Mouse (Mus musculus): ENCODE measurements around the gene Olfr1484. TPM values are rescaled to one million over a fixed set of nuclear protein-coding genes. Genes with fewer than 3 reads are reported as not detected.
"Not testable (repeated sequence)": the region's sequence is repeated elsewhere in the genome, so short reads cannot be mapped to it uniquely, and the experiment has no call there.

Olfr1484 gene
- total RNA-seq (2014; rRNA removed): not detected in 2 replicates
- not detected in 2 replicates for polyA plus RNA-seq (2015; fragmentation: Nextera tagmentation; extraction: Ambion mirVana)

GRCm38 (mm10) chr19:13583211-13583610 lies at the start of gene Olfr1484:
Gene Olfr1484, plus strand, starts transcription at chr19:13583511.
- no peak for TF ChIP-seq CTCF (IDR thresholded peaks at IDR 0.05; ENCODE audit: low read depth)
- 94% methylated on average over 1 of the region's 1 CpGs for WGBS
- Histone ChIP-seq H3K9ac (no peak within 1 kb of the TSS), H3K36me3 (ENCODE audit: insufficient read depth) (no peaks in the 10 kb centered on the region), H3K4me2 (ENCODE audit: low read depth) (no peak within 1 kb of the TSS), H3K9me3 (ENCODE audit: low read length) (no peaks in the 10 kb centered on the region), H3K4me3 (ENCODE audit: low read depth, low read length) (no peak within 1 kb of the TSS), H3K27me3 (ENCODE audit: insufficient read depth, low read length) (no peaks in the 10 kb centered on the region), H3K4me1 (ENCODE audit: insufficient read depth) (no peaks in the 10 kb centered on the region), H3K27ac (ENCODE audit: low read depth, low read length) (no peak within 1 kb of the TSS)
- no peak for ATAC-seq
- DNase-seq: no peak

- not testable (repeated sequence) for H3K9ac ChIP-seq
- 0 out of 2 replicates have a peak, but pooled peaks cover 11% of the 10 kb centered on the region for H3K9me3 ChIP-seq (ENCODE audit: low read length)
- 89% methylated on average over 2 of the region's 2 CpGs for WGBS
These were observed 33.8 kb downstream of the Olfr1484 start, which contains the start of gene Olfr1487 for GRCm38 (mm10) chr19:13617075-13617474. Gene Olfr1487, plus strand, starts transcription at chr19:13617375.

GRCm38 (mm10) chr19:13631321-13631720 lies 48.0 kb downstream of the Olfr1484 start, which contains the start of gene Olfr1489:
Gene Olfr1489, plus strand, starts transcription at chr19:13631621.
- 94% methylated on average over 1 of the region's 1 CpGs for WGBS
- no peak within 1 kb of the TSS for H3K27ac ChIP-seq (ENCODE audit: low read depth, low read length)

More at GRCm38 (mm10) chr19:13617075-13617474, 33.8 kb downstream of the Olfr1484 start, which contains the start of gene Olfr1487:
- ATAC-seq; H3K4me3 ChIP-seq (ENCODE audit: low read depth, low read length); DNase-seq; H3K36me3 ChIP-seq (ENCODE audit: insufficient read depth); H3K27me3 ChIP-seq (ENCODE audit: insufficient read depth, low read length); H3K4me1 ChIP-seq (ENCODE audit: insufficient read depth); H3K27ac ChIP-seq (ENCODE audit: low read depth, low read length); H3K4me2 ChIP-seq (ENCODE audit: low read depth): not testable (repeated sequence)

More at GRCm38 (mm10) chr19:13631321-13631720, 48.0 kb downstream of the Olfr1484 start, which contains the start of gene Olfr1489:
- H3K9me3 ChIP-seq (ENCODE audit: low read length): no peaks in the 10 kb centered on the region
- H3K4me3 ChIP-seq (ENCODE audit: low read depth, low read length): no peak within 1 kb of the TSS
- no peaks in the 10 kb centered on the region for H3K36me3 ChIP-seq (ENCODE audit: insufficient read depth)
- ATAC-seq (no peak), DNase-seq (no peak)
- no peaks in the 10 kb centered on the region for H3K27me3 ChIP-seq (ENCODE audit: insufficient read depth, low read length)
- TF ChIP-seq CTCF (IDR thresholded peaks at IDR 0.05; ENCODE audit: low read depth): no peak
- no peak within 1 kb of the TSS for H3K4me2 ChIP-seq (ENCODE audit: low read depth)
- H3K4me1 ChIP-seq (ENCODE audit: insufficient read depth): no peaks in the 10 kb centered on the region
- no peak within 1 kb of the TSS for H3K9ac ChIP-seq

Small RNAs within 50 kb of the gene (microRNA-seq; reads per million reads assigned to microRNA genes)
- gene Gm22323 (0 reads per million in 2 experiments), gene Gm23931 (0 reads per million in 2 experiments)

Other genes starting within 250 kb of the Olfr1484 start
- gene Olfr1466, start 244.6 kb upstream of the Olfr1484 start, total RNA-seq (2014; rRNA removed): not detected in 2 replicates
- gene Olfr1466, start 244.6 kb upstream of the Olfr1484 start, polyA plus RNA-seq (2015; fragmentation: Nextera tagmentation; extraction: Ambion mirVana): not detected in 2 replicates
- not detected in 2 replicates for gene Olfr1467, start 221.3 kb upstream of the Olfr1484 start, total RNA-seq (2014; rRNA removed)
- gene Olfr1467, start 221.3 kb upstream of the Olfr1484 start, polyA plus RNA-seq (2015; fragmentation: Nextera tagmentation; extraction: Ambion mirVana): not detected in 2 replicates
- gene Olfr1469, start 175.7 kb upstream of the Olfr1484 start, total RNA-seq (2014; rRNA removed): not detected in 2 replicates
- gene Olfr1469, start 175.7 kb upstream of the Olfr1484 start, polyA plus RNA-seq (2015; fragmentation: Nextera tagmentation; extraction: Ambion mirVana): not detected in 2 replicates
- not detected in 2 replicates for gene Olfr1471, start 140.1 kb upstream of the Olfr1484 start, total RNA-seq (2014; rRNA removed)
- gene Olfr1471, start 140.1 kb upstream of the Olfr1484 start, polyA plus RNA-seq (2015; fragmentation: Nextera tagmentation; extraction: Ambion mirVana): not detected in 2 replicates
- not detected in 2 replicates for gene Olfr1472, start 127.4 kb upstream of the Olfr1484 start, total RNA-seq (2014; rRNA removed)
- not detected in 2 replicates for gene Olfr1472, start 127.4 kb upstream of the Olfr1484 start, polyA plus RNA-seq (2015; fragmentation: Nextera tagmentation; extraction: Ambion mirVana)
- not detected in 2 replicates for gene Olfr1474, start 113.9 kb upstream of the Olfr1484 start, total RNA-seq (2014; rRNA removed)
- not detected in 2 replicates for gene Olfr1474, start 113.9 kb upstream of the Olfr1484 start, polyA plus RNA-seq (2015; fragmentation: Nextera tagmentation; extraction: Ambion mirVana)
- gene Olfr1475, start 103.3 kb upstream of the Olfr1484 start, total RNA-seq (2014; rRNA removed): not detected in 2 replicates
- not detected in 2 replicates for gene Olfr1475, start 103.3 kb upstream of the Olfr1484 start, polyA plus RNA-seq (2015; fragmentation: Nextera tagmentation; extraction: Ambion mirVana)
- not detected in 2 replicates for gene Olfr1477, start 83.0 kb upstream of the Olfr1484 start, total RNA-seq (2014; rRNA removed)
- not detected in 2 replicates for gene Olfr1477, start 83.0 kb upstream of the Olfr1484 start, polyA plus RNA-seq (2015; fragmentation: Nextera tagmentation; extraction: Ambion mirVana)
- not detected in 2 replicates for gene Olfr1480, start 55.6 kb upstream of the Olfr1484 start, total RNA-seq (2014; rRNA removed)
- gene Olfr1480, start 55.6 kb upstream of the Olfr1484 start, polyA plus RNA-seq (2015; fragmentation: Nextera tagmentation; extraction: Ambion mirVana): not detected in 2 replicates
- not detected in 2 replicates for gene Olfr1487, start 33.9 kb downstream of the Olfr1484 start, total RNA-seq (2014; rRNA removed)
- gene Olfr1487, start 33.9 kb downstream of the Olfr1484 start, polyA plus RNA-seq (2015; fragmentation: Nextera tagmentation; extraction: Ambion mirVana): not detected in 2 replicates
- not detected in 2 replicates for gene Olfr1489, start 48.1 kb downstream of the Olfr1484 start, total RNA-seq (2014; rRNA removed)
- gene Olfr1489, start 48.1 kb downstream of the Olfr1484 start, polyA plus RNA-seq (2015; fragmentation: Nextera tagmentation; extraction: Ambion mirVana): not detected in 2 replicates
- gene Olfr1490, start 67.6 kb downstream of the Olfr1484 start, total RNA-seq (2014; rRNA removed): not detected in 2 replicates
- not detected in 2 replicates for gene Olfr1490, start 67.6 kb downstream of the Olfr1484 start, polyA plus RNA-seq (2015; fragmentation: Nextera tagmentation; extraction: Ambion mirVana)
- gene Olfr1491, start 113.8 kb downstream of the Olfr1484 start, total RNA-seq (2014; rRNA removed): not detected in 2 replicates
- not detected in 2 replicates for gene Olfr1491, start 113.8 kb downstream of the Olfr1484 start, polyA plus RNA-seq (2015; fragmentation: Nextera tagmentation; extraction: Ambion mirVana)
- not detected in 2 replicates for gene Olfr1493-ps1, start 139.8 kb downstream of the Olfr1484 start, total RNA-seq (2014; rRNA removed)
- gene Olfr1493-ps1, start 139.8 kb downstream of the Olfr1484 start, polyA plus RNA-seq (2015; fragmentation: Nextera tagmentation; extraction: Ambion mirVana): not detected in 2 replicates
- not detected in 2 replicates for gene Olfr1494, start 156.2 kb downstream of the Olfr1484 start, total RNA-seq (2014; rRNA removed)
- not detected in 2 replicates for gene Olfr1494, start 156.2 kb downstream of the Olfr1484 start, polyA plus RNA-seq (2015; fragmentation: Nextera tagmentation; extraction: Ambion mirVana)
- not detected in 2 replicates for gene Olfr1495, start 181.1 kb downstream of the Olfr1484 start, total RNA-seq (2014; rRNA removed)
- gene Olfr1495, start 181.1 kb downstream of the Olfr1484 start, polyA plus RNA-seq (2015; fragmentation: Nextera tagmentation; extraction: Ambion mirVana): not detected in 2 replicates
- gene Olfr1496, start 194.4 kb downstream of the Olfr1484 start, total RNA-seq (2014; rRNA removed): not detected in 2 replicates
- gene Olfr1496, start 194.4 kb downstream of the Olfr1484 start, polyA plus RNA-seq (2015; fragmentation: Nextera tagmentation; extraction: Ambion mirVana): not detected in 2 replicates
- not detected in 2 replicates for gene Olfr1497, start 214.7 kb downstream of the Olfr1484 start, total RNA-seq (2014; rRNA removed)
- gene Olfr1497, start 214.7 kb downstream of the Olfr1484 start, polyA plus RNA-seq (2015; fragmentation: Nextera tagmentation; extraction: Ambion mirVana): not detected in 2 replicates
- not detected in 2 replicates for gene Olfr1499, start 235.9 kb downstream of the Olfr1484 start, total RNA-seq (2014; rRNA removed)
- not detected in 2 replicates for gene Olfr1499, start 235.9 kb downstream of the Olfr1484 start, polyA plus RNA-seq (2015; fragmentation: Nextera tagmentation; extraction: Ambion mirVana)
- not detected in 2 replicates for gene Olfr1500, start 247.0 kb downstream of the Olfr1484 start, total RNA-seq (2014; rRNA removed)
- not detected in 2 replicates for gene Olfr1500, start 247.0 kb downstream of the Olfr1484 start, polyA plus RNA-seq (2015; fragmentation: Nextera tagmentation; extraction: Ambion mirVana)

All from forebrain, postnatal 0 days (tissue).